Mouse (Mus musculus) heart, embryonic 14.5 days (tissue): Measurements from ENCODE around the gene Atp5mpl. TPM values are rescaled to one million over a fixed set of nuclear protein-coding genes. Genes with fewer than 3 reads are reported as not detected.

Experiments
- ATAC-seq: fragments of 200-750 bp; cut with Nextera tagmentation; 2 replicates; pipeline ENCODE4 v1.8.0; 2017; ENCODE audit warnings: low read depth, moderate TSS enrichment; ENCODE audit not compliant: insufficient number of reproducible peaks, insufficient read depth, low FRiP score
- H3K27ac ChIP-seq, 2 experiments: fragments of 200-500 bp in 1 of 2; fragments of 300-500 bp in 1 of 2; sonication (generic) in 1 of 2; replicated peaks in 1 of 2; 2 replicates each; pipeline ENCODE4 v1.5.1; 2012 to 2014; ENCODE audit warnings: low read depth in 2 of 2, low read length in 2 of 2, control low read depth in 1 of 2, mild to moderate bottlenecking in 1 of 2, mixed read lengths in 1 of 2; ENCODE audit not compliant: control insufficient read depth in 1 of 2, insufficient read depth in 1 of 2
- H3K27me3 ChIP-seq: fragments of 300-500 bp; sonication (generic); 2 replicates; pipeline ENCODE4 v1.6.1; 2014; ENCODE audit warnings: mild to moderate bottlenecking, low read length, control low read depth; ENCODE audit not compliant: control insufficient read depth, insufficient read depth
- H3K36me3 ChIP-seq: fragments of 300-500 bp; sonication (generic); 2 replicates; pipeline ENCODE4 v1.6.1; 2014; ENCODE audit warnings: mild to moderate bottlenecking, control low read depth, low read length, mixed read lengths; ENCODE audit not compliant: control insufficient read depth, insufficient read depth
- H3K4me1 ChIP-seq, 2 experiments: fragments of 200-500 bp in 1 of 2; fragments of 300-500 bp in 1 of 2; sonication (generic) in 1 of 2; 2 replicates each; pipeline ENCODE4 v1.6.1; 2012 to 2014; ENCODE audit warnings: low read length in 2 of 2, control low read depth in 1 of 2, mixed read lengths in 1 of 2; ENCODE audit not compliant: control insufficient read depth in 2 of 2, insufficient read depth in 2 of 2
- H3K4me2 ChIP-seq: fragments of 300-500 bp; sonication (generic); 2 replicates; pipeline ENCODE4 v1.6.1; 2014; ENCODE audit warnings: mild to moderate bottlenecking, low read length
- H3K4me3 ChIP-seq, 2 experiments: fragments of 200-500 bp in 1 of 2; fragments of 300-500 bp in 1 of 2; sonication (generic) in 1 of 2; 2 replicates each; pipeline ENCODE4 v1.5.1; 2012 to 2014; ENCODE audit warnings: low read length in 2 of 2, mild to moderate bottlenecking in 2 of 2, control low read depth in 1 of 2, low read depth in 1 of 2, moderate library complexity in 1 of 2; ENCODE audit not compliant: control insufficient read depth in 1 of 2, insufficient read depth in 1 of 2
- H3K9ac ChIP-seq: fragments of 300-500 bp; sonication (generic); 2 replicates; pipeline ENCODE4 v1.6.1; 2014; ENCODE audit warnings: mild to moderate bottlenecking, low read length
- H3K9me3 ChIP-seq: fragments of 300-500 bp; sonication (generic); 2 replicates; pipeline ENCODE4 v1.6.1; 2016; ENCODE audit warnings: low read length, control low read depth; ENCODE audit not compliant: control insufficient read depth
- WGBS: fragments of 180-500 bp; shearing (Covaris S2); extraction: QIAGEN DNeasy Blood & Tissue Kit; methylation state at CpG from one replicate; pipeline ENCODE4 v1.1.7; 2014; 5-methylcytosine and 5-hydroxymethylcytosine counted together
- polyA plus RNA-seq: library from polyadenylated mRNA; unstranded; fragments of >200 nt; fragmentation: Nextera tagmentation; extraction: Ambion mirVana; gene quantifications from 2 replicates; pipeline ENCODE4 v1.2.1, GENCODE M21; 2014

Gene Atp5mpl
- polyA plus RNA-seq: 1,909 and 2,053 TPM in 2 replicates

- WGBS: under 1% methylated on average over 37 of the region's 37 CpGs
- H3K4me2 ChIP-seq: peak within 1 kb of the TSS; percentile 89
- peak; percentile 86 for ATAC-seq
- peaks cover 2% of the 10 kb centered on the region; the same call in 1 of the 2 replicates for H3K9me3 ChIP-seq
- H3K9ac ChIP-seq: peak within 1 kb of the TSS; percentile 97
- H3K27me3 ChIP-seq: no peaks in the 10 kb centered on the region
- peaks cover 27% of the 10 kb centered on the region for H3K36me3 ChIP-seq
- H3K4me1 ChIP-seq: peaks cover 3 to 11% of the 10 kb centered on the region in 2 experiments; a peak in 3 of 4 replicates
- H3K4me3 ChIP-seq: peak within 1 kb of the TSS; percentile 76 to 83
- peak within 1 kb of the TSS; percentile 75 to 89 for H3K27ac ChIP-seq
Measured at GRCm38 (mm10) chr12:111966683-111967173, at the start of gene Atp5mpl. Gene Atp5mpl (minus strand): TSS chr12:111966977.

DNA sequence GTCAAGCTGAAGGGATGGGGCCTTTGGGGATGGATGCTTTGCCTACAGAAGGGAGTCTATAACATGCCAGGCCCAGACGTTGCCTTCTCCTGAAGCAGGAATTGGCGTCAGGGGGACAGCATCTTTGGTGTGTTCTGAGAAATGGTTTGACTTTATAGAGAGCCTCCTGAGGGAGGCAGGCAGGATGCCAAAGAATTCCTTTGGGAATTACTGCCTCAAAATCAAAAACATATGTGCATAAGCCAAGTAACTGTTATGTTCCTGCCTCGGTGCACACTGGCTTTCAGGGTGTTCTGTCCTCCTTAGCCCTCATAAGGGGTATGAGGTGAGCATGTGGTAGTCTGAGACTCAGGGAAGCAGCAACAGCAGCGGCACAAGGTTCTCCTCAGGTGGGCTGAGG is 49.6 kb upstream of the Atp5mpl start:
- 65% methylated on average over 4 of the region's 4 CpGs for WGBS
- H3K36me3 ChIP-seq: no peaks in the 10 kb centered on the region

GRCm38 (mm10) chr12:112013271-112013801 is 46.6 kb upstream of the Atp5mpl start:
- H3K4me1 ChIP-seq: no peaks in the 10 kb centered on the region
- no peaks in the 10 kb centered on the region for H3K36me3 ChIP-seq
- H3K9ac ChIP-seq: no peak overlapping the region
- WGBS: 44% methylated on average over 14 of the region's 14 CpGs
- peak overlapping the region; percentile 43 for H3K4me2 ChIP-seq
- no peaks in the 10 kb centered on the region; the same call in 1 of the 2 replicates for H3K27me3 ChIP-seq
- H3K4me3 ChIP-seq: no peak overlapping the region
- H3K27ac ChIP-seq: no peak overlapping the region
- H3K9me3 ChIP-seq: no peaks in the 10 kb centered on the region
- no peak for ATAC-seq

More for the DNA sequence above, 49.6 kb upstream of the Atp5mpl start:
- no peak for ATAC-seq
- no peak overlapping the region for H3K27ac ChIP-seq
- H3K4me2 ChIP-seq: no peak overlapping the region
- no peak overlapping the region for H3K4me3 ChIP-seq
- H3K9ac ChIP-seq: no peak overlapping the region
- no peaks in the 10 kb centered on the region; the same call in 1 of the 2 replicates for H3K27me3 ChIP-seq
- no peaks in the 10 kb centered on the region for H3K4me1 ChIP-seq
- H3K9me3 ChIP-seq: peaks cover 6% of the 10 kb centered on the region; the same call in 1 of the 2 replicates

- Histone ChIP-seq H3K27me3 (no peaks in the 10 kb centered on the region; the same call in 1 of the 2 replicates), H3K9me3 (no peaks in the 10 kb centered on the region), H3K4me3 (no peak overlapping the region), H3K27ac (no peak overlapping the region), H3K9ac (no peak overlapping the region), H3K4me2 (peak overlapping the region; percentile 43), H3K4me1 (no peaks in the 10 kb centered on the region), H3K36me3 (no peaks in the 10 kb centered on the region)
- no peak for ATAC-seq
- WGBS: 29% methylated on average over 12 of the region's 12 CpGs
Measured at GRCm38 (mm10) chr12:112012511-112013270, 45.9 kb upstream of the Atp5mpl start.

GRCm38 (mm10) chr12:112001223-112001622 is 34.4 kb upstream of the Atp5mpl start:
- H3K9ac ChIP-seq: no peak overlapping the region
- H3K4me3 ChIP-seq: no peak overlapping the region
- no peaks in the 10 kb centered on the region for H3K36me3 ChIP-seq
- no peaks in the 10 kb centered on the region for H3K27me3 ChIP-seq
- no peak for ATAC-seq
- H3K4me1 ChIP-seq: no peaks in the 10 kb centered on the region
- no peak overlapping the region for H3K4me2 ChIP-seq
- no peak overlapping the region for H3K27ac ChIP-seq
- H3K9me3 ChIP-seq: no peaks in the 10 kb centered on the region
- WGBS: 18% methylated on average over 8 of the region's 8 CpGs

DNA sequence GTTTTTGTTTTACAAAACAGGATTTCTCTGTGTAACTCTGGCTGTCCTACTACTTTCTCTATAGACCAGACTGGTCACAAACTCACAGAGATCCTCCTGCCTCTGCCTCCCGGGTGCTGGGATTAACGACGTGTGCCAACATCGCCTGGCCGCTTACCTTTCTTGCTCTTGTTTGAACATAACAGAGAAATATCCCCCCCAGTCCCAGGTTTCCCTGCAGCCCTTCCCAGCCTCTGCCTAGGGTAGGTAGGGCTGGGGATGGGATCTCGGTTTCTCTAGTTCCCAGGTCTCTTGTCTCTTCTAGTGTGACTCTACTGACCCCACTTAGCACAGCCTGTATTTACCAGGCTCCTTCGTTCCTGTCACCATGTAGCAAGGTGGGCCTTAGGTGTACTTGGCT is 33.0 kb upstream of the Atp5mpl start:
- Histone ChIP-seq H3K27me3 (no peaks in the 10 kb centered on the region), H3K9me3 (no peaks in the 10 kb centered on the region), H3K27ac (no peak overlapping the region), H3K36me3 (no peaks in the 10 kb centered on the region), H3K4me1 (no peaks in the 10 kb centered on the region), H3K4me3 (no peak overlapping the region), H3K9ac (no peak overlapping the region), H3K4me2 (no peak overlapping the region)
- WGBS: 90% methylated on average over 7 of the region's 7 CpGs
- no peak for ATAC-seq

DNA sequence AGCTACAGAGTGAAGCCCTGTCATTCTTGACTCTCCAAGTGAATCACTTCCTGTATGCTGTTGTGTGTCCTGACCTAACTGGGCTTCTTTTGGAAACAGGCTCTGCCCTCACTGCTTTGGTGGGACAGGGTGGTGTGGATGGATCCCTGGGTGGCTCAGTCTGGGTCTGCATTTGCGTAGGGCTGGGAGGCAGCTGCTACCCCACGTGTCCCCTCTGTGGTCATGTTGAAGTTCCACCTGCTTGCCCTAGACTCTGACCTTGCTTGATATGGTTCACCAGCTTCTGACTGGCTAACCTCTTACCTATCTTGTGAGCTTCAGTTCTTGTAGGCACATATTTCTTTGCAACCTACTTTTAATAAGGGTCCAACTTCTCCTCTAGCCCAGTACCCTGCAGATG is 28.4 kb upstream of the Atp5mpl start:
- no peak overlapping the region for H3K27ac ChIP-seq

More for the DNA sequence above, 28.4 kb upstream of the Atp5mpl start:
- ATAC-seq: no peak
- Histone ChIP-seq H3K9ac (no peak overlapping the region), H3K9me3 (no peaks in the 10 kb centered on the region), H3K4me2 (no peak overlapping the region), H3K36me3 (no peaks in the 10 kb centered on the region), H3K4me3 (no peak overlapping the region), H3K27me3 (no peaks in the 10 kb centered on the region), H3K4me1 (no peaks in the 10 kb centered on the region)
- WGBS: 91% methylated on average over 2 of the region's 2 CpGs
